ENCODE assay signal across 8 mouse cellular contexts in the genomic region with DNA sequence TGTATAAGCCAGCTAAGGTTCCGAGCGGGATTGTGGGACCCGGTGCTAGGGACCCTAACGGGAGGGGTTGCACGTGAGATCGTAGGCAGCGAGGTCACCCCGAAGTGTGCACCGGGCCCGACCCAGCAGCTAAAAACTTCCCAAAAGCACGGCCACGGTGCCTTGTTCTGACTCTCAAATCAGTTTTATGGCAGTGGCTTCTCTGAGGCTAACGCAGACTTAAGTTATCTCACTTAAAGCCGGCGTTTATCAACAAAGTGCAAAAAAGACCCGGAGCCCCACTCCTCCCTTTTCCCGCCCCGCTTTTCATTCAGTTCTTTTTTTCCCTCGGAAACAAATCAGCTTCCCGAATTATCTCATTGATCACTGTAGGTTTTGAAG. TPM values are rescaled to one million over a fixed set of nuclear protein-coding genes. Genes with fewer than 3 reads are reported as not detected.
DNase-seq lines count a peak whose midpoint lies in the region; ATAC-seq and TF ChIP-seq lines count a peak whose summit lies in the region.

No protein-coding gene starts in this region.

- peak; percentile 21 for DNase-seq in liver, adult 2 months (ENCODE audit: extremely low read depth, low read depth, low spot score)
- DNase-seq in liver: no peak
- peak; percentile 66 for DNase-seq in embryo, embryonic 11 days
- no peak for DNase-seq in right cerebral cortex, postnatal 10 days (ENCODE audit: low spot score in 2 of 2)
- DNase-seq in left cerebral cortex, adult 18-20 months (ENCODE audit: low spot score in 2 of 2): no peak

- TF ChIP-seq CTCF in liver, adult 2 months (IDR thresholded peaks at IDR 0.05; ENCODE audit: low read depth, low read length): no peak

- peak overlapping the region; percentile 97 for H3K4me3 ChIP-seq in liver, adult 2 months (ENCODE audit: insufficient read depth, low read depth, low read length)
- peak overlapping the region; percentile 77 for H3K4me3 ChIP-seq in intestine, embryonic 15.5 days (replicated peaks)
- H3K4me3 ChIP-seq in neural tube, embryonic 12.5 days: peak overlapping the region; percentile 78

- peak overlapping the region; percentile 37; the same call in 1 of the 2 replicates for H3K27ac ChIP-seq in liver, adult 2 months (replicated peaks; ENCODE audit: insufficient read depth, low read depth, low read length)
- H3K27ac ChIP-seq in intestine, embryonic 15.5 days: peak overlapping the region; percentile 75
- H3K27ac ChIP-seq in neural tube, embryonic 12.5 days: no peak overlapping the region

- ATAC-seq in intestine, embryonic 15.5 days: no peak
- ATAC-seq in neural tube, embryonic 12.5 days (ENCODE audit: low FRiP score, low read depth): no peak
- no peak for ATAC-seq in megakaryocyte progenitor cell, adult 5-6 weeks (replicated peaks; ENCODE audit: poor library complexity)

- H3K9ac ChIP-seq in liver, adult 2 months (ENCODE audit: low read depth, low read length): peak overlapping the region; percentile 98
- peak overlapping the region; percentile 75 for H3K9ac ChIP-seq in intestine, embryonic 15.5 days
- H3K9ac ChIP-seq in neural tube, embryonic 12.5 days: peak overlapping the region; percentile 78

- H3K79me2 ChIP-seq in liver, adult 2 months (ENCODE audit: control insufficient read depth, insufficient read depth, low read length): peaks cover 15% of the 10 kb centered on the region

- no peak for TF ChIP-seq POLR2A in liver, adult 2 months (IDR thresholded peaks at IDR 0.05; ENCODE audit: extremely low read depth, insufficient read depth, low read length)

- no peaks in the 10 kb centered on the region for H3K36me3 ChIP-seq in liver, adult 2 months (ENCODE audit: control insufficient read depth, insufficient read depth, low read length)
- H3K36me3 ChIP-seq in intestine, embryonic 15.5 days: no peaks in the 10 kb centered on the region
- no peaks in the 10 kb centered on the region for H3K36me3 ChIP-seq in neural tube, embryonic 12.5 days

- H3K4me2 ChIP-seq in intestine, embryonic 15.5 days (replicated peaks): peak overlapping the region; percentile 82
- H3K4me2 ChIP-seq in neural tube, embryonic 12.5 days (replicated peaks): peak overlapping the region; percentile 75

- H3K27me3 ChIP-seq in liver, adult 2 months (ENCODE audit: control insufficient read depth, insufficient read depth, low read length): no peaks in the 10 kb centered on the region
- no peaks in the 10 kb centered on the region for H3K27me3 ChIP-seq in intestine, embryonic 15.5 days (replicated peaks)
- no peaks in the 10 kb centered on the region for H3K27me3 ChIP-seq in neural tube, embryonic 12.5 days (replicated peaks)

- H3K9me3 ChIP-seq in intestine, embryonic 15.5 days: no peaks in the 10 kb centered on the region
- no peaks in the 10 kb centered on the region for H3K9me3 ChIP-seq in neural tube, embryonic 12.5 days

- under 1% methylated on average over 20 of the region's 20 CpGs for WGBS in liver, adult 2 months
- under 1% methylated on average over 20 of the region's 20 CpGs for WGBS in intestine, embryonic 15.5 days
- 0% methylated on average over 20 of the region's 20 CpGs for WGBS in neural tube, embryonic 12.5 days

- no peaks in the 10 kb centered on the region for H3K4me1 ChIP-seq in liver, adult 2 months (ENCODE audit: control insufficient read depth, insufficient read depth, low read length)
- peaks cover 9% of the 10 kb centered on the region; the same call in 1 of the 2 replicates for H3K4me1 ChIP-seq in intestine, embryonic 15.5 days (replicated peaks)
- peaks cover 19% of the 10 kb centered on the region for H3K4me1 ChIP-seq in neural tube, embryonic 12.5 days

RNA-seq across cellular contexts. Expression of a gene that starts 0.5 kb away (rescaled TPM):
- 6.1 and 8.0 TPM in 2 replicates for total RNA-seq in liver, adult 2 months (2014; rRNA removed)
- polyA plus RNA-seq in liver, adult 2 months (2012; rRNA removed): 6.4 and 8.2 TPM in 2 replicates
- polyA plus RNA-seq in intestine, embryonic 15.5 days (2015; fragmentation: Nextera tagmentation; extraction: Ambion mirVana): 19.0 and 19.2 TPM in 2 replicates
- 42.7 and 44.0 TPM in 2 replicates for polyA plus RNA-seq in neural tube, embryonic 12.5 days (2016; fragmentation: Nextera tagmentation; extraction: Ambion mirVana)
- 8.7 and 11.2 TPM in 2 replicates for total RNA-seq in megakaryocyte progenitor cell, adult 5-6 weeks (2015)
- total RNA-seq in megakaryocyte progenitor cell, adult 5-6 weeks (2017): 6.8 and 8.8 TPM in 2 replicates
- total RNA-seq in left cerebral cortex, adult 18-20 months (2021): 10 to 100 TPM; 34.4 to 35.0 TPM

RNA-seq across cellular contexts. Expression of a gene that starts 20.9 kb away (rescaled TPM):
- total RNA-seq in liver, adult 2 months (2014; rRNA removed): not detected in 2 replicates
- polyA plus RNA-seq in liver, adult 2 months (2012; rRNA removed): not detected in 2 replicates
- 1.9 and 2.0 TPM in 2 replicates for polyA plus RNA-seq in intestine, embryonic 15.5 days (2015; fragmentation: Nextera tagmentation; extraction: Ambion mirVana)
- 0.15 and 0.41 TPM in 2 replicates for polyA plus RNA-seq in neural tube, embryonic 12.5 days (2016; fragmentation: Nextera tagmentation; extraction: Ambion mirVana)
- total RNA-seq in megakaryocyte progenitor cell, adult 5-6 weeks (2015): not detected in 2 replicates
- not detected in 2 replicates for total RNA-seq in megakaryocyte progenitor cell, adult 5-6 weeks (2017)
- total RNA-seq in left cerebral cortex, adult 18-20 months (2021): not detected

Comparison
In these comparisons a context has a peak if more than half of its experiments do, and no peak if none do; other contexts are left out.
1. DNase-seq: peak in liver, adult 2 months (single experiment) and embryo, embryonic 11 days (single experiment); none in liver (single experiment), right cerebral cortex, postnatal 10 days (0 of 2) and left cerebral cortex, adult 18-20 months (0 of 2).
2. Peak in every context shown above with its lines, with median percentiles within 50 percentile points of each other: H3K4me3 ChIP-seq and H3K9ac ChIP-seq.